Mouse (Mus musculus) bone marrow macrophage, adult 2 months (primary cell): ENCODE measurements around the gene Bckdk. TPM values are rescaled to one million over a fixed set of nuclear protein-coding genes. Genes with fewer than 3 reads are reported as not detected.

Experiments
- H3K27ac ChIP-seq: 2 replicates; pipeline ENCODE4 v1.5.1; 2012; ENCODE audit warnings: low read depth, low read length; ENCODE audit not compliant: insufficient read depth
- H3K4me1 ChIP-seq: 2 replicates; pipeline ENCODE4 v1.6.1; 2012; ENCODE audit warnings: low read length; ENCODE audit not compliant: control insufficient read depth, insufficient read depth
- H3K4me3 ChIP-seq: 2 replicates; pipeline ENCODE4 v1.5.1; 2012; ENCODE audit warnings: mild to moderate bottlenecking, low read length, moderate library complexity; ENCODE audit not compliant: insufficient read depth
- CTCF ChIP-seq: IDR thresholded peaks from 2 replicates; pipeline ENCODE4 v1.5.1; 2012; ENCODE audit warnings: low read depth, mild to moderate bottlenecking, low read length, moderate library complexity
- POLR2A ChIP-seq: IDR thresholded peaks from 2 replicates; pipeline ENCODE4 v1.6.1; 2012; ENCODE audit warnings: mild to moderate bottlenecking, low read depth, low read length, borderline replicate concordance
- polyA plus RNA-seq: library from polyadenylated mRNA; stranded (reverse); fragments of >200 nt; gene quantifications from 2 replicates; pipeline ENCODE4 v1.2.4, GENCODE M21; 2012; ENCODE audit not compliant: missing spikeins, insufficient read depth, insufficient read length

Gene Bckdk
- polyA plus RNA-seq, 1 experiment, result 73.8 TPM

- Histone ChIP-seq H3K4me1 (peaks cover 19% of the 10 kb centered on the region), H3K4me3 (no peak overlapping the region), H3K27ac (no peak overlapping the region)
- TF ChIP-seq CTCF (no peak), POLR2A (no peak)
These were observed 11.4 kb downstream of the Bckdk start for GRCm38 (mm10) chr7:127915293-127915692.

DNA sequence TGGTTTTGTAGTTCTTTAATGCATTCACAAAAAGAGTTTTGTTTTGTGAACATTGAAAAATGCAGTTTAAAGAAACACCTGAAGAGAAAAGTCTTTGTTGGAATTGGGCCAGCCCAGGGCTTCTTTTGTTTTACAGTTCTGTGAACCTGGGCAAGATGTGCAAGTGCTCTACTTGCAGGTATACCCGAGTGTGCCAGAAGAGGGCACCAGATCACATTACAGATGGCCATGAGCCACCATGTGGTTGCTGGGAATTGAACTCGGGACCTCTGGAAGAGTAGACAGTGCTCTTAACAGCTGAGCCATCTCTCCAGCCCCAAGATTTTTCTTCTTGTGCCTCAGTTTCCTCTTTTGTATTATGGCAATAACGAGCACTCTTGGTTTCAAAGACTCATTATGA lies 14.3 kb downstream of the Bckdk start:
- H3K27ac ChIP-seq, result no peak overlapping the region
- H3K4me3 ChIP-seq, result no peak overlapping the region
- peaks cover 30% of the 10 kb centered on the region for H3K4me1 ChIP-seq
- TF ChIP-seq POLR2A (no peak), CTCF (peak; percentile 18; the same call in 1 of the 2 replicates)

GRCm38 (mm10) chr7:127919290-127919689 lies 15.4 kb downstream of the Bckdk start:
- TF ChIP-seq CTCF, result no peak
- no peak for TF ChIP-seq POLR2A
- H3K4me1 ChIP-seq, result peaks cover 30% of the 10 kb centered on the region
- no peak overlapping the region for H3K4me3 ChIP-seq
- no peak overlapping the region for H3K27ac ChIP-seq

GRCm38 (mm10) chr7:127921516-127921915 lies 17.6 kb downstream of the Bckdk start:
- peaks cover 17% of the 10 kb centered on the region for H3K4me1 ChIP-seq
- TF ChIP-seq POLR2A (no peak), CTCF (peak; percentile 36; the same call in 1 of the 2 replicates)
- peak overlapping the region; percentile 78 for H3K27ac ChIP-seq
- no peak overlapping the region for H3K4me3 ChIP-seq

DNA sequence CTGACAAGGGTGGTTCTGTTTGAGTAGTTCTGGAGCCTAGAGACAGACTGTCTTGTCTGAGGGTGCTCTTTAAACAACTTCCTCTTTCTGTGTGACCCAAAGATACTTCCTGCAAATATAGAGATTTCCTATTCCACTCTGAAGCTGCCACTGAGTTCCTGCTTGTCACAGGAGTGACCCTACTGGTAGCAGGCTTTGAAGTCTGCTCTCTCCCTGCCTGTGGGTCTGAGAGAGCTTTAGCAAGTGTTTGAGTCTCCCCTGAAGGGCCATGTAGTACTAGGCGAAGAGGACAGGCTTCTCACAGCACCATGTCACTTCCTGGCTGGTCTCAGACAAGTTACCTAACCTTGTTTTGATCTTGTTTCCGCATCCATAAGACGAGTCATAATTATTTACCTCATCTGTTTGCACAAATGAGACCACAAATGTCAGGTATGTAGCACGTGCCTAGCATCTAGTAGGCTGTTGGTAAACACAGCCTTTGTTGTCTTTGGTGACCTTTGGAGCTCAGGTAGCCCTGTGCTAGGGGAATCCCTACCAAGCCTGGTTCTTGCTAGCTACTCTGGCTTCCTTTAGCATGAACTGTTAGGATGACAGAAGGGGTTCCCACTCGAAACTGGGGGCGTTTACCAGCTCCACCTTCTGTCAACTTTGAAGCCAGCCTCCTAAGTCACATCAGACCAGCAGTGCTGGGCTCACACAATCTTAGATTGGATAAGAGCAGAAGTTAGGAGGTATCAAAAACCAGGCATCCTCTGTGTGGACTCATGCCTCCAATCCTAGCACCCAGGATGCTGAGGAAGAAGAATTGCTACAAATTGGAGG lies 18.8 kb downstream of the Bckdk start:
- H3K27ac ChIP-seq, result peak overlapping the region; percentile 78
- no peak overlapping the region for H3K4me3 ChIP-seq
- TF ChIP-seq POLR2A, result no peak
- TF ChIP-seq CTCF, result no peak
- H3K4me1 ChIP-seq, result peaks cover 17% of the 10 kb centered on the region

DNA sequence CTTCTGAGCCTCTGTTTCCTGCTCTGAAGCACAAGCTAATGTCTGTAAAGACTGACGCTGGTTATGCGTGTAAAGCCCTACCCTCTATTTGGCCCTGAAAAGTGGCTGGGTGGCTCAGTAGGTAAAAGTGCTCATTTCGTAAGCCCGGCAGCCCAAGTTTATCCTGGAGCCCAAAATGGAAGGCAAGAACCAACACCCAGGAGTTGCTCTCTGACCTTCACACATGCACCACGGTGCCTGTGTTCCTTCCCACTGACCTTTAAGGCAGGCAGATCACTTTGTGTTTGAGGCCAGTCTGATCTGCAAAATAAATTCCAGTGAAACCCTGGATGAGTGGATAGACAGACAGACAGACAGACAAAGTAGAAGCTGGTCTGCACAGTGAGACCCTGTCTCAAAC lies 19.8 kb downstream of the Bckdk start:
- peaks cover 17% of the 10 kb centered on the region for H3K4me1 ChIP-seq
- H3K27ac ChIP-seq, result no peak overlapping the region
- no peak overlapping the region for H3K4me3 ChIP-seq
- TF ChIP-seq POLR2A (no peak), CTCF (no peak)

- H3K4me1 ChIP-seq, result peaks cover 17% of the 10 kb centered on the region
- H3K27ac ChIP-seq, result no peak overlapping the region
- no peak overlapping the region for H3K4me3 ChIP-seq
- TF ChIP-seq POLR2A (no peak), CTCF (no peak)
These were observed 21.4 kb downstream of the Bckdk start for GRCm38 (mm10) chr7:127925252-127925651.

DNA sequence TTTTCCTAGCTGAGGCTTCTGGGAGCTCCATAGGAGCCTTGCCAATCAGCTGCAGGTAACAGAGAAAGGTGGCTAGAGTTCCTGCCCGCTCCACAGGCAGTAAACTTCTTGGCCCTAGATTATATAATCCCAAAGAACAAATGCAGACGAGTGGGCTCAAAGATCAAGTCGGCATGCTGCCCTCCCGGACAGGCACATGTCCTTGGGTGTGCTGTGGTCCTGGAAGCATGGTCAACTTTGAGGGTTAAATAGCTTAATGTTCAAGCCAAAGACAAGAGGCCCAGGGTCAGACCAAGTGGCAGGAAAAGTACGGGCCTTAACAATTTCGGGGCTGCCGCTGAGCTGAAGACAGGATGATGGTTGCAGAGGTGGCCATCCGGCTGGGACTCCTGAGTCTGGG lies 22.2 kb downstream of the Bckdk start:
- Histone ChIP-seq H3K27ac (no peak overlapping the region), H3K4me3 (no peak overlapping the region), H3K4me1 (peaks cover 18% of the 10 kb centered on the region)
- no peak for TF ChIP-seq CTCF
- TF ChIP-seq POLR2A, result no peak

GRCm38 (mm10) chr7:127926846-127927245 lies 23.0 kb downstream of the Bckdk start:
- no peak for TF ChIP-seq POLR2A
- TF ChIP-seq CTCF, result no peak
- Histone ChIP-seq H3K4me1 (peaks cover 19% of the 10 kb centered on the region), H3K4me3 (no peak overlapping the region), H3K27ac (no peak overlapping the region)

GRCm38 (mm10) chr7:127927726-127928125 lies 23.8 kb downstream of the Bckdk start:
- peaks cover 21% of the 10 kb centered on the region for H3K4me1 ChIP-seq
- no peak for TF ChIP-seq POLR2A
- H3K4me3 ChIP-seq, result no peak overlapping the region
- no peak overlapping the region for H3K27ac ChIP-seq

DNA sequence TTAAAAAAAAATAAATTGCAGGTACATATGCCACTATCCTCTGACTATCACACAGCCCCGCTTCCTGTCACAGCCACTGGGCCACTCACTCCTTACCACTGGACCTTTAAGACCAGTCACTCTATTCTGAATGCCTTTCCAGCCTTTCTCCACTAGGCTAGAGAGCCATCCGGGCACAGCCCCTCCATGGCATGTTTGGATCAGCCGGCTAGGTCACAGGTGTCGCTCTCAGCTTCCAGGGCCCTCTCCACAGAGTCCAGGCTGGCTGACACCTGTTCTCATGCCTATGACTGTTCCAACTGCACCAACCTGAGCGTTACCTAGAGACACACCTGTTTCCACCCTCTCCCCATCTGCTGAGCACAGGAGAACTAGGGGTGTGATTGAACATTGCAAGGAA lies 24.7 kb downstream of the Bckdk start:
- Histone ChIP-seq H3K27ac (no peak overlapping the region), H3K4me3 (no peak overlapping the region), H3K4me1 (peaks cover 17% of the 10 kb centered on the region)
- no peak for TF ChIP-seq CTCF
- TF ChIP-seq POLR2A, result no peak
